In genomic region chr12:35889383-35889782, GRCm38 (mm10) we compare ENCODE assay signal across 25 mouse cellular contexts. TPM values are rescaled to one million over a fixed set of nuclear protein-coding genes. Genes with fewer than 3 reads are reported as not detected.
DNase-seq lines count a peak whose midpoint lies in the region; ATAC-seq and TF ChIP-seq lines count a peak whose summit lies in the region.
"Had no signal": no experiment of that assay in that cellular context is flagged by ENCODE, and none has a peak within 500 bp of the region (broad histone marks: within the 10 kb centered on the region; RNA-seq: fewer than 3 reads in every experiment).

No protein-coding gene starts in this region.

- H3K4me1 ChIP-seq in forebrain, embryonic 16.5 days (replicated peaks; ENCODE audit: control insufficient read depth, insufficient read depth, low read length) = 0 out of 2 replicates have a peak, but pooled peaks cover 2% of the 10 kb centered on the region
- H3K4me1 ChIP-seq in forebrain, embryonic 15.5 days = no peaks in the 10 kb centered on the region
- no peaks in the 10 kb centered on the region for H3K4me1 ChIP-seq in lung, embryonic 14.5 days (ENCODE audit: insufficient read depth)
- no peaks in the 10 kb centered on the region for H3K4me1 ChIP-seq in lung, adult 2 months (ENCODE audit: control insufficient read depth, insufficient read depth, low read length)
- H3K4me1 ChIP-seq: heart, embryonic 13.5 days; stomach, embryonic 15.5 days had no signal

- H3K4me2 ChIP-seq in forebrain, embryonic 16.5 days (ENCODE audit: low read length) = no peak overlapping the region
- H3K4me2 ChIP-seq in forebrain, embryonic 15.5 days (replicated peaks) = no peak overlapping the region
- no peak overlapping the region for H3K4me2 ChIP-seq in lung, embryonic 14.5 days
- H3K4me2 ChIP-seq: forebrain, embryonic 12.5 days; heart, embryonic 13.5 days; stomach, embryonic 15.5 days had no signal

- 72% methylated on average over 2 of the region's 2 CpGs for WGBS in forebrain, embryonic 16.5 days
- WGBS in forebrain, embryonic 15.5 days = 67% methylated on average over 2 of the region's 2 CpGs
- WGBS in lung, embryonic 14.5 days = 53% methylated on average over 2 of the region's 2 CpGs
- 42% methylated on average over 2 of the region's 2 CpGs for WGBS in lung, adult 2 months

- TF ChIP-seq POLR2A in lung, adult 2 months (IDR thresholded peaks at IDR 0.05; ENCODE audit: borderline replicate concordance, extremely low read depth, low read depth, low read length) = no peak
- no peak for TF ChIP-seq POLR2A in brain, embryonic 14.5 days (IDR thresholded peaks at IDR 0.05; ENCODE audit: borderline replicate concordance, extremely low read depth, insufficient read depth, insufficient read length, poor library complexity, severe bottlenecking)

- no peak for TF ChIP-seq CTCF in lung, embryonic 14.5 days (IDR thresholded peaks at IDR 0.05; ENCODE audit: low read depth)
- TF ChIP-seq CTCF in lung, adult 2 months (IDR thresholded peaks at IDR 0.05; ENCODE audit: insufficient read depth, low read length) = no peak
- TF ChIP-seq CTCF in brain, embryonic 14.5 days (IDR thresholded peaks at IDR 0.05; ENCODE audit: borderline replicate concordance, extremely low read depth, insufficient read depth, insufficient read length) = no peak

- H3K9ac ChIP-seq in forebrain, embryonic 16.5 days (replicated peaks; ENCODE audit: low read depth, low read length) = no peak overlapping the region
- no peak overlapping the region for H3K9ac ChIP-seq in forebrain, embryonic 15.5 days (replicated peaks)
- no peak overlapping the region for H3K9ac ChIP-seq in lung, embryonic 14.5 days
- H3K9ac ChIP-seq: forebrain, embryonic 12.5 days; heart, embryonic 13.5 days; liver, embryonic 14.5 days; stomach, embryonic 15.5 days had no signal

- H3K27me3 ChIP-seq in forebrain, embryonic 16.5 days (replicated peaks; ENCODE audit: control insufficient read depth, insufficient read depth, low read length) = no peaks in the 10 kb centered on the region
- no peaks in the 10 kb centered on the region for H3K27me3 ChIP-seq in forebrain, embryonic 15.5 days
- H3K27me3 ChIP-seq in lung, embryonic 14.5 days (ENCODE audit: insufficient read depth, low read length) = no peaks in the 10 kb centered on the region
- H3K27me3 ChIP-seq: forebrain, embryonic 12.5 days; heart, embryonic 13.5 days; stomach, embryonic 15.5 days had no signal

- no peaks in the 10 kb centered on the region for H3K36me3 ChIP-seq in forebrain, embryonic 16.5 days (ENCODE audit: control insufficient read depth, insufficient read depth)
- H3K36me3 ChIP-seq in forebrain, embryonic 15.5 days = no peaks in the 10 kb centered on the region
- no peaks in the 10 kb centered on the region for H3K36me3 ChIP-seq in lung, embryonic 14.5 days (ENCODE audit: insufficient read depth)
- H3K36me3 ChIP-seq: forebrain, embryonic 12.5 days; heart, embryonic 13.5 days; stomach, embryonic 15.5 days had no signal

- DNase-seq in lung, embryonic 14.5 days = peak; percentile 9
- no peak for DNase-seq in lung, adult 2 months
- peak; percentile 24 for DNase-seq in brain, embryonic 14.5 days (ENCODE audit: low read depth)
- DNase-seq in urinary bladder, postnatal 14 days (ENCODE audit: low spot score) = no peak
- no peak for DNase-seq in cerebellum, postnatal 14 days
- DNase-seq: adrenal gland, postnatal 14 days; cerebellum, adult 18-20 months; cerebellum, postnatal 36 days; heart, postnatal 36 days; right cerebral cortex, postnatal 25 days had no signal

- no peak overlapping the region for H3K4me3 ChIP-seq in forebrain, embryonic 16.5 days (replicated peaks; ENCODE audit: low read length)
- H3K4me3 ChIP-seq in forebrain, embryonic 15.5 days = no peak overlapping the region
- no peak overlapping the region for H3K4me3 ChIP-seq in lung, embryonic 14.5 days (ENCODE audit: low read depth, low read length)
- no peak overlapping the region for H3K4me3 ChIP-seq in lung, adult 2 months (replicated peaks; ENCODE audit: extremely low read depth, low read depth, low read length)
- H3K4me3 ChIP-seq: forebrain, embryonic 12.5 days; heart, embryonic 13.5 days; stomach, embryonic 15.5 days had no signal

- ATAC-seq in forebrain, embryonic 16.5 days = peak; percentile 75
- ATAC-seq in forebrain, embryonic 15.5 days (replicated peaks) = no peak; the same call in 1 of the 2 replicates
- ATAC-seq in lung, embryonic 14.5 days (ENCODE audit: insufficient read depth) = no peak
- peak; percentile 77 for ATAC-seq in megakaryocyte progenitor cell, adult 5-6 weeks (replicated peaks; ENCODE audit: poor library complexity)
- ATAC-seq: activated CD4-positive, CD25-positive, alpha-beta regulatory T cell, adult 4 months; CD4-positive, CD25-positive, alpha-beta regulatory T cell, adult 4 months; hindbrain, embryonic 16.5 days; midbrain, embryonic 16.5 days had no signal

- H3K9me3 ChIP-seq in forebrain, embryonic 16.5 days (ENCODE audit: control insufficient read depth, low read length) = no peaks in the 10 kb centered on the region
- H3K9me3 ChIP-seq in forebrain, embryonic 15.5 days = no peaks in the 10 kb centered on the region
- H3K9me3 ChIP-seq in lung, embryonic 14.5 days (ENCODE audit: low read depth, low read length) = no peaks in the 10 kb centered on the region
- H3K9me3 ChIP-seq: forebrain, embryonic 12.5 days; heart, embryonic 13.5 days; stomach, embryonic 15.5 days had no signal

- H3K27ac ChIP-seq in forebrain, embryonic 16.5 days (ENCODE audit: low read length) = no peak overlapping the region
- H3K27ac ChIP-seq in forebrain, embryonic 15.5 days (replicated peaks) = no peak overlapping the region
- H3K27ac ChIP-seq in lung, embryonic 14.5 days (ENCODE audit: low read depth) = no peak overlapping the region
- H3K27ac ChIP-seq: forebrain, embryonic 12.5 days; heart, embryonic 13.5 days; liver, embryonic 14.5 days; stomach, embryonic 15.5 days had no signal

RNA-seq across cellular contexts. Expression of gene Agr3, which starts 36.0 kb away (rescaled TPM):
- not detected in 2 replicates for polyA plus RNA-seq in forebrain, embryonic 16.5 days (2015; fragmentation: Nextera tagmentation; extraction: Ambion mirVana)
- polyA plus RNA-seq in forebrain, embryonic 15.5 days (2015; fragmentation: Nextera tagmentation; extraction: Ambion mirVana) = not detected in 2 replicates
- not detected in 2 replicates for polyA plus RNA-seq in lung, embryonic 14.5 days (2014; fragmentation: Nextera tagmentation; extraction: Ambion mirVana)
- 1.6 and 2.6 TPM in 2 replicates for polyA plus RNA-seq in lung, adult 2 months (2012; rRNA removed)
- 0.09 TPM in 1 of 2 replicates, not detected in the other for polyA plus RNA-seq in brain, embryonic 14.5 days (2012; rRNA removed)
- not detected in 2 replicates for total RNA-seq in megakaryocyte progenitor cell, adult 5-6 weeks (2015)
- not detected in 2 replicates for total RNA-seq in megakaryocyte progenitor cell, adult 5-6 weeks (2017)
- total RNA-seq: adrenal gland, postnatal 14 days; ES-E14; heart, postnatal 36 days; layer of hippocampus, postnatal 14 days had no signal
- polyA plus RNA-seq: activated CD4-positive, CD25-positive, alpha-beta regulatory T cell, adult 4 months; CD4-positive, CD25-positive, alpha-beta regulatory T cell, adult 4 months; heart, embryonic 13.5 days; kidney, embryonic 14.5 days; limb, embryonic 11.5 days; liver, embryonic 14.5 days; midbrain, embryonic 16.5 days had no signal

Comparison
In these comparisons a context has a peak if more than half of its experiments do, and no peak if none do; other contexts are left out.
1. ATAC-seq: peak in forebrain, embryonic 16.5 days (single experiment) and megakaryocyte progenitor cell, adult 5-6 weeks (single experiment); none in forebrain, embryonic 15.5 days (single experiment) and lung, embryonic 14.5 days (single experiment).
2. DNase-seq: peak in lung, embryonic 14.5 days (single experiment) and brain, embryonic 14.5 days (single experiment); none in lung, adult 2 months (single experiment), urinary bladder, postnatal 14 days (single experiment) and cerebellum, postnatal 14 days (0 of 2).